Mouse (Mus musculus) heart, postnatal 0 days (tissue): Measurements from ENCODE around the gene Cd302. TPM values are rescaled to one million over a fixed set of nuclear protein-coding genes. Genes with fewer than 3 reads are reported as not detected.

Experiments used
- ATAC-seq: fragments of 200-750 bp; cut with Nextera tagmentation; 2 replicates; pipeline ENCODE4 v1.8.0; 2017; ENCODE audit warnings: low read depth, moderate number of reproducible peaks, moderate library complexity; ENCODE audit not compliant: insufficient read depth
- DNase-seq: peaks from one replicate; pipeline ENCODE4 v3.0.0-alpha.2; 2016; ENCODE audit warnings: low spot score
- H3K27ac ChIP-seq: fragments of 300-500 bp; sonication (generic); 2 replicates; pipeline ENCODE4 v1.5.1; 2014; ENCODE audit warnings: low read depth, mild to moderate bottlenecking
- H3K27me3 ChIP-seq: fragments of 300-500 bp; sonication (generic); 2 replicates; pipeline ENCODE4 v1.6.1; 2014; ENCODE audit warnings: low read length, mixed read lengths; ENCODE audit not compliant: control insufficient read depth, insufficient read depth
- H3K36me3 ChIP-seq: fragments of 300-500 bp; sonication (generic); replicated peaks from 2 replicates; pipeline ENCODE4 v1.6.1; 2014; ENCODE audit warnings: low read length, mixed read lengths; ENCODE audit not compliant: control insufficient read depth, insufficient read depth
- H3K4me1 ChIP-seq: fragments of 300-500 bp; sonication (generic); 2 replicates; pipeline ENCODE4 v1.6.1; 2014; ENCODE audit warnings: antibody characterized with exemption; ENCODE audit not compliant: control insufficient read depth, insufficient read depth
- H3K4me2 ChIP-seq: fragments of 300-500 bp; sonication (generic); 2 replicates; pipeline ENCODE4 v1.6.1; 2014; ENCODE audit warnings: low read depth, mild to moderate bottlenecking, low read length, moderate library complexity
- H3K4me3 ChIP-seq: fragments of 300-500 bp; sonication (generic); 2 replicates; pipeline ENCODE4 v1.5.1; 2014; ENCODE audit warnings: low read depth, low read length
- H3K9ac ChIP-seq: fragments of 300-500 bp; sonication (generic); replicated peaks from 2 replicates; pipeline ENCODE4 v1.6.1; 2014; ENCODE audit warnings: low read depth, low read length, mixed read lengths
- H3K9me3 ChIP-seq: fragments of 300-500 bp; sonication (generic); replicated peaks from 2 replicates; pipeline ENCODE4 v1.6.1; 2016; ENCODE audit warnings: low read length; ENCODE audit not compliant: control insufficient read depth
- CTCF ChIP-seq: IDR thresholded peaks from 2 replicates; pipeline ENCODE4 v1.5.1; 2016; ENCODE audit warnings: antibody characterized with exemption, control low read depth, low read depth
- EP300 ChIP-seq: IDR thresholded peaks from 2 replicates; pipeline ENCODE4 v1.6.1; 2016; ENCODE audit warnings: antibody characterized with exemption, low read depth
- WGBS: fragments of 180-500 bp; shearing (Covaris S2); extraction: QIAGEN DNeasy Blood & Tissue Kit; methylation state at CpG from one replicate; pipeline ENCODE4 v1.1.7; 2014; 5-methylcytosine and 5-hydroxymethylcytosine counted together
- polyA plus RNA-seq: library from polyadenylated mRNA; unstranded; fragments of >200 nt; fragmentation: Nextera tagmentation; extraction: Ambion mirVana; gene quantifications from 2 replicates; pipeline ENCODE4 v1.2.1, GENCODE M21; 2015
- total RNA-seq: library from RNA; depleted of rRNA; stranded (reverse); fragments of >200 nt; gene quantifications from 2 replicates; pipeline ENCODE4 v1.2.3, GENCODE M21; 2014; ENCODE audit warnings: low replicate concordance; rRNA removed

Gene Cd302
- total and polyA plus RNA-seq, 2 experiments from 2014 or later: 11.2 to 17.8 TPM

GRCm38 (mm10) chr2:60203733-60204132 lies 80.6 kb downstream of the Cd302 start:
- Histone ChIP-seq H3K4me3 (no peak overlapping the region), H3K4me2 (no peak overlapping the region), H3K4me1 (peaks cover 7% of the 10 kb centered on the region; the same call in 1 of the 2 replicates), H3K9ac (no peak overlapping the region), H3K36me3 (peaks cover 19% of the 10 kb centered on the region), H3K27me3 (no peaks in the 10 kb centered on the region), H3K27ac (no peak overlapping the region), H3K9me3 (no peaks in the 10 kb centered on the region)
- DNase-seq (no peak), ATAC-seq (no peak)
- no peak for TF ChIP-seq CTCF
- no peak for TF ChIP-seq EP300
- WGBS: 95% methylated on average over 4 of the region's 4 CpGs

GRCm38 (mm10) chr2:60202900-60203530 lies 81.3 kb downstream of the Cd302 start:
- WGBS: 80% methylated on average over 8 of the region's 8 CpGs
- no peak overlapping the region for H3K4me3 ChIP-seq
- DNase-seq (no peak), ATAC-seq (no peak)
- H3K9me3 ChIP-seq: no peaks in the 10 kb centered on the region
- TF ChIP-seq CTCF: no peak
- no peak for TF ChIP-seq EP300
- peaks cover 4% of the 10 kb centered on the region; the same call in 1 of the 2 replicates for H3K4me1 ChIP-seq
- no peak overlapping the region for H3K9ac ChIP-seq
- H3K36me3 ChIP-seq: peaks cover 19% of the 10 kb centered on the region
- no peak overlapping the region for H3K4me2 ChIP-seq
- no peaks in the 10 kb centered on the region for H3K27me3 ChIP-seq
- no peak overlapping the region for H3K27ac ChIP-seq

Other genes with a start within 250 kb of the Cd302 start
- 29.1 and 46.2 TPM in 2 replicates for gene Baz2b, start 74.6 kb downstream of the Cd302 start, total RNA-seq
- gene Baz2b, start 74.6 kb downstream of the Cd302 start, polyA plus RNA-seq: 38.8 and 40.3 TPM in 2 replicates
- 61.5 and 74.8 TPM in 2 replicates for gene March7, start 74.6 kb downstream of the Cd302 start, total RNA-seq
- 38.8 and 43.5 TPM in 2 replicates for gene March7, start 74.6 kb downstream of the Cd302 start, polyA plus RNA-seq
- 0.34 and 2.2 TPM in 2 replicates for gene Ly75, start 98.8 kb upstream of the Cd302 start, total RNA-seq
- 0.62 and 0.64 TPM in 2 replicates for gene Ly75, start 98.8 kb upstream of the Cd302 start, polyA plus RNA-seq